Mouse (Mus musculus): ENCODE measurements around the gene Litaf.

- TF ChIP-seq POLR2A (IDR thresholded peaks at IDR 0.05; ENCODE audit: insufficient read length, low read depth): no peak
- TF ChIP-seq E2F4 (IDR thresholded peaks at IDR 0.05; ENCODE audit: insufficient read depth): no peak
- TF ChIP-seq MAX (IDR thresholded peaks at IDR 0.05; ENCODE audit: low read depth): no peak
- no peak for TF ChIP-seq POLR2AphosphoS2 (IDR thresholded peaks at IDR 0.05; ENCODE audit: insufficient read length, low read depth)
- no peak for TF ChIP-seq USF1 (IDR thresholded peaks at IDR 0.05; ENCODE audit: low read depth)
- TF ChIP-seq MYOG (IDR thresholded peaks at IDR 0.05; ENCODE audit: control insufficient read depth in 1 of 3, insufficient read depth in 1 of 3, insufficient read length in 2 of 3, low read depth in 2 of 3): no peak
Observed at GRCm38 (mm10) chr16:10999809-11000208, 66.1 kb downstream of the Litaf start.
